Mouse (Mus musculus): ENCODE measurements around the gene Tpo. TPM values are rescaled to one million over a fixed set of nuclear protein-coding genes. Genes with fewer than 3 reads are reported as not detected.

The Tpo gene
- polyA plus RNA-seq (2012; rRNA removed): 0.19 and 0.32 TPM in 2 replicates

DNA sequence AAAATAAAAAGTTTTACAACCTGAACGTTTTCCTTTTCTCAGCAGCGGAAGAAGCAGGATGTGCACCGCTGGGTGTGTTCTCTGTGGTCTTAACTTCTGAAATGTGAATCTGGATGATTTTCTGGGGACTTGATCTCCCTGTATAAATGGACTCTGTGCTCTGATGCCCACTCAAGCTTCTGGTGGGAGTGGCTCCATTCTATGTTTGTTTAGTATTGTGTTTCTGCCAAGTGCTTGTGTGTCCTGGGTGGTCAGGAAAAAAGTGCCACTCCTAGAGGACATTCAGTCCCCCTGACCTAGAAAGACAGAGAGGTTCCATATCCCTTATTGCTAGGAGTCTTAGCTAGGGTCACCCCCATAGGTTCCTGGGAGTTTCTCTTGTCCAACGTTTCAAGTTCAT is at the start of gene Tpo:
TSS of gene Tpo (minus strand) at position 101 of the 400 bp plus-strand sequence.
- DNase-seq (ENCODE audit: low spot score): no peak

DNA sequence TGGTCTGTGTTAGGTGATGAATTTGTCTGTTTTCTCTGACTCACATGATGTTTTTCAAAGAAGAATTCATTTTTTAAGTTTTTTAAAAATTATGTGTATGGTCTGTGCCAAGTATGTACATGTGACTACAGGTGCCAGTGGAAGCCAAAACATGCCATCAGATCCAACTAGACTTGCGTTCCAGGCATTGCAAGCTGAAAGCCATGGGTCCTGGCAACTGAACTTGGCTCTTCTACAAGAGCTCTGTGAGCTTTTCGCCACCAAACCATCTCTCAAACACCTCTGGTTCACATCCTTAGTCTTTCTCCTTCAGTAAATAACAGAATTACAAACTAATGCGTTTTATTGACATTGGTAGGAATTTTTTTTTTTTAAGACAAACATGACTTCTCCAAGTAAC is 49.3 kb upstream of the Tpo start:
- no peak for DNase-seq (ENCODE audit: low spot score)

DNA sequence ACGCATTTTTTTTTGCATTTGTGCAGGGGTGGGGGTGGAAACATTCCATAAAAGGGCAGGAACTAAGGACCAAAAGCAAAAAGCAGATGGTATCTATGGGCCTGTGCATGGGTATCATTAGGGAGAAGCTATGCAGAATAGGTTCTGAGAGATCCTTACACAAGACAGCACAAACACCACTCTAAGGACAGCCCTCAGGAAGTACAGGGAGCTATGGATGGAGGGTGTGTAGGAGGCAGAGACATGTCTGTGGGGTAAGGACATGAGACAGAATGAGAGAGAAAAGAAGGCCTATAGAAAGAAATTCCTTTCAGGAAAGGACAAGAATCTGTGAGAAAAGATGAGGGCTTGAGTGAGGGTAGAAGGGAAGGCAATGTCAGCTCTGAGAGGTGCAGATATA is 47.2 kb upstream of the Tpo start:
- no peak for DNase-seq (ENCODE audit: low spot score)

DNA sequence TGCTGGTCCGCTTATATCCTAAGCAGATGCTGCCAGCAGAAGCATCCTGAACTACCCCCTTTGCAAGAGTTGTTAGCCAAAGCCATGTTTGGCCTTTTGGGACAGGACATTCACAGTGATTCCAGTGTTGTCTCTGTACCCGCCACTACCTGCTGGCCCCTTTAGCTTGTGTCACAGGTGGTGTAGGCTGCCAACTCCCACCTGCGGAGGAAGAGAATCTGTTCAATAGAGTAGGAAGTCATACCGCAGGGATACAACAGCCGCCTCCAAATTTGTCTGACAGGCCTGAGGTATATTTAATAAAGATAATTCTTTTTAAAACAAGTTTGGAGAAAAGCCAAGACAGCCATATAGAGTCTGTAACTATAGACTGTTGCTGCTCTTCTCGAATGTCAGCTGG is 45.5 kb upstream of the Tpo start:
- no peak for DNase-seq (ENCODE audit: low spot score)

DNA sequence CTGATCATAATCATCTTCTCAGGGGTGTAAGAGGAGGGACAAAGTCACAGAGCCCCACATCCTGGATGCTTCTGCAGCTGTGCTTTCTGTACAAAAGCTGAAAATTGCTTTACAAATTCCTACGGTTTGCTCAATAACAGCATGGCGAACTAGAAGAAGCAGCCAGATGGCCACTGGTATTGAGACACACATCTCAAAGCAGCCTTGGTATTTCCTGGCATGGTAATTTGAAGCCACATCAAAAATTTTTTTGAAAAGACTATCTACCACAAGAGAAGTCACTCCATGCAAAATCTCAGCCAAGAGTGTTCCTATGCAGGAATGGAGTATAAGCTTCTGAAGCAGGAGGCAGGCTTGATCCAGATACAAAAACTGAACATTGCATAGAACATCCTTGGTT is 45.1 kb upstream of the Tpo start:
- no peak for DNase-seq (ENCODE audit: low spot score)

DNA sequence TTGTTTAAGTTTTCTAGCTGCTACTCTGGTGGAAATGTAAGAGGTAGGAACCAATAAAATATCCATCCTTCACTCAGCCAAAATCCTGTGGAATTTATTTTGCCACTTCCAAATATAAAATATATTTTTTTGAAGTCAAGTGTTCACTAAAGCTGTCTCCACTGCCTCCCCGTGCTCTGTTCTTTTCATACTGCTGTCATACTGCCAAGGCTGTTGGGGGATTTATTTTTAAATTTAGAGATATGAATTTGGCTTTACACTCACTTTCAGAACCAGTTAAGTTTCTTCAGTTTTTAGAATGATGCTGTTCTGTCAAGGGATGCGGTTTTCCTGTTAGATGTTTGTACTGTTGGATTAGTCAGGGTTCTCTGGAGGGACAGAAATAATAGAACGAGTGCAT is 36.1 kb upstream of the Tpo start:
- DNase-seq (ENCODE audit: low spot score): no peak

DNA sequence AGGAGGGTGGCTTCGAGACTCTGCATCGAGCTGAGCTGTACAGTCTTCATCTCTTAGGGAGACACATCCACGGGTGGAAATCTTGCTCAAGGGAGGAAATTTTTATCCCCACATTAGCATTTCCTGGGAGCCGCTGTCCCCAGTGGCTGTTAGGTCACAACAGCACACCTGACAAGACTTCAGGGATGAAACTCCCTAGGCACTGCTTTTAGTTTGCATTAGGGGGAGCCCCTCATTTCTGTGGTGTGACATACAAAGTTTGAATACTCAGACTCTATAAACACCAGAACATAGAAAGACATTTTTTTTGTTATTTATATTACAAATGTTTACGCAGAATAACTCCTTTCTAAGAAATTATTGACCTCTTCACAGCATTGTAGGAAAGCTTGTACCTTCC is 32.1 kb upstream of the Tpo start:
- DNase-seq (ENCODE audit: low spot score): no peak

DNA sequence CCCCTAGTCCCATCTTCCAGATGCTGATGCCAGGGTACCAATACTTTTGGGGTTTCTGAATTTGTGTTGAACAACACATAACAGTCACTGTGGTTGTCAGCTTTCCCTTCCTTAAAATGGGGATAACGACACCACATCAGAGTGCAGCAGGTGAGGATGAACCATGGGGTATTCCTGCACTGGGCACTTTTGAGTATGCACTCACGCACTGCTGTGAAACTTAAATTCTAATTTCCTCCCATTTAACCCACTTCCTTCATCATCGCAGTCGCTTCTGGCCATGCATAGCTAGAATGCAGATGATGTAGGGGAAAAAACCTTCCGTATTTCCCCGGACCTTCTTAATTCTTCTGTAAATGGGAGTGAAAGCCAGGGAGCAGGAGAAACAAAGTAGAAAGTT is 31.6 kb upstream of the Tpo start:
- no peak for DNase-seq (ENCODE audit: low spot score)

DNA sequence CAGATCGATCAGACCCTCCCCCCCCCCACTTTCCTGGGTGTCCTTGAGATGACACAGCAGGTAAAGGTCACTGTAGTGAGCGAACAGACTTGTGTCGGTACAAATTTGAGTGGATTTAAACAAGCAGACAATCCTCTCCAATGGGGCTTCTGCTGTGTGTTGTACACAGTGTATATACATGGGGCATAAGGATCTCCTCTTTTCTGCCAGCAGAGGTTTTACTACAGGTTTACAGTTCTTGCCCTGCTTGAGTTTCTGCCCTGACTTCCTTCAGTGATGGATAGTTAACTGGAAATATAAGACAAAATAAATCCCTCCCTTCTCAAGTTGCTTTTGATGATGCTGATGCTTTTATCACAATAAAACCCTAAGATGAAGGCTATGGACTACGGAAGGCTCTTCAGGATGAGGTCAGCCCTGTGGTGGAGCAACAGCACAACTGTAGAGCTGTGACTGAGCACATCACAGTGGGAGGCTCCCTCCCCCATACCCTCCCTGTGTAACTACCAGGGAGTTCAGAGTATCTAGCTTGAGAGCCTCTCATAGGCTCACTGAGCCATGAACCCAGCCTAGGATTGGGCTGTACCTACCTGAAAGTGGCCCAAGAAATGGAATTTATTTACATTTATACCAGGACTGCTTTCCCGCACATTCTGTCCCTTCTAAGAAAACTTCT is 29.4 kb upstream of the Tpo start:
- no peak for DNase-seq (ENCODE audit: low spot score)

DNA sequence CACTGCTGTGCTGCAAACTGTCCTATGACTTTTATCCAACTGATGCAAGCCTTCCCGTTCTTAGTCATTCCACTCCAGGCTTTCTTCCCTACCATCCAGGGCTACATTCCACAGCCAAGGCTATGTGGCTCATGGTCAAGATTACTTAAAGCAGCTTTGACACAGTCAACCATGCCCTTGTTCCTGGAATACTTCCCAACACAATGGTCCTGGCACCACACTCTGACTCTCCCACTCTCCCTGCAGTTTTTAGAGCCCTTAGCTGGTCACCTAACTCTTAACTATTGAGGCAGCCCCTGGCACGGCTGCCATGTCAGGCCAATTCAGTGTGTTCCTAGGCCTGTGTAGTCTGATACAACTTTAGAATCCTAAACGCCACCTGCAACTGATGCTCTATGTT is 28.1 kb upstream of the Tpo start:
- DNase-seq (ENCODE audit: low spot score): no peak

DNA sequence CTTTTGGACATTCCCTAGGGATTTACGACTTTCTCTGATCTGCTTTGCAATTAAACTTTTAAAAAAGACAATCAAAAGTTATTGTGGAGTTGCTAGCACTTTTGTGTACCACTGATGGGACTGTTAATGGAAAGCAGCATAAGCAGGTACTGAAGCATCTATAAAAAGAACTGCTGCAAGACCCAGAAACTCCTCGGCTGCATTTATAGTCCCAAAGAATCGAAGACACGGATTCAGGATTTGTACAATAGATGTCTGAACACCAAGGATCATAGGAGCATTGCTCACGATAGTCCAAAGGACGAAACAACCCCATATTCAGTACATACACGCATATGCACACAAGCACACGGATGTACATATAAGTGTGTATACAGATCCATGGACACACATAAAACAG is 27.4 kb upstream of the Tpo start:
- no peak for DNase-seq (ENCODE audit: low spot score)

DNA sequence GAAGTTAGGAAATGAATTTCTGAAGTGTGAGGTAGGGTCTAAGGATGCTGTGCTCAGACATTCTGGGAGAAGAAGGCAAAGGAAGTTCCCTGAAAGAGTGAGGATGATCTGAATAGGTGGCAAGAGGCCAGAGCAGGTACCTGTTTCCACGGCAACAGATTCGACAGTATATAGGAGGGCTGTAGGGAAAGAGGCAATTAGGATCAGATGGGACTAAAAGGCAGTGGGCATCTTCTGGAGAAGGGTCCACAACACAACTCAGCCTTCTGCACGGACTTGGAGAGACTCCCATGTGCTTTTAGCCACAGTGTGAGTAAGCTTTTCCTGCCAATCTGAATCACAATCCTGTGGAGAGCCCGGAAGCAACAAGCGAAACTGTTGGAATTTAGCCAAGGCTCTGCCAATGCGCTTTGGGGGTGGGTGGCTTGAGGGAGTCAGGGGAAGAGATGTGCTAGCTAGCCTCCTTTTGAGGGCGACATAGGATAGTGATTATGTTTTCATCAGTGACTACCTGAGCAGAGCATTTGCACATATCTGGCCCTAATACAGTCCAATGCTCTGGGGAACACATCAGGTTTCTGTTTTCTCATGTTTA is 21.8 kb upstream of the Tpo start:
- DNase-seq (ENCODE audit: low spot score): no peak

DNA sequence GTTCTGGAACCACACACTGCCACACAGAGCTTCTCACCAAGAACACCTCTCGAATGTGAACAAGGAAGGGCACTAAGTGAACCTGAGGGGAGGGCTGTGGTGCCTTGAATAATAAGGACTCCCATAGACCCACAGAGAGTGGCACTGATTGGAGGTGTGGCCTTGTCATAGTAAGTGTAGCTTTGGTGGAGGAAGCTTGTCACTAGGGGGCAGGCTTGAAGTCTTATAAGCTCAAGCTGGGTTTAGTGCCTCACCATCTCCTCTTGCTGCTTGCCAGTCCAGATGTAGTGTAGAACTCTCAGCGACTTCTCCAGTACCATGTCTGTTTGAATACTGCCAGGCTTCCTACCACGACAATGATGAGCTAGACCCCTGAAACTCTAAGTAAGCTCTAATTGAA is 9.7 kb upstream of the Tpo start:
- DNase-seq (ENCODE audit: low spot score): no peak

DNA sequence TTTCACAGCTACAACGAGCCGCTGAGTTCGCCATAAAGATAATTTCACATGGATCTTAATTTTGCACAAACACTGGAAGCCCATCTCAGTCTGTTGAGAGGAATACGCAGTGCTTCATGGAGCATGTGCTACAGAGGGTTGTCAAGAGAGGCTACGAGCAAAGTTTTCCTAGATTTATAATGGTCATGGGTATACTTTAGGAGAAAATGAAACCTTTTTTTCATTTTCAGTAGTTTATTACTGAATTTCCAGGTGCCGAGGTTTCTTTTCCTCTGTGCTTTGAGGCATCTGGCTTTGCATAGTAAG is 3.1 kb downstream of the Tpo start:
- no peak for DNase-seq (ENCODE audit: low spot score)

DNA sequence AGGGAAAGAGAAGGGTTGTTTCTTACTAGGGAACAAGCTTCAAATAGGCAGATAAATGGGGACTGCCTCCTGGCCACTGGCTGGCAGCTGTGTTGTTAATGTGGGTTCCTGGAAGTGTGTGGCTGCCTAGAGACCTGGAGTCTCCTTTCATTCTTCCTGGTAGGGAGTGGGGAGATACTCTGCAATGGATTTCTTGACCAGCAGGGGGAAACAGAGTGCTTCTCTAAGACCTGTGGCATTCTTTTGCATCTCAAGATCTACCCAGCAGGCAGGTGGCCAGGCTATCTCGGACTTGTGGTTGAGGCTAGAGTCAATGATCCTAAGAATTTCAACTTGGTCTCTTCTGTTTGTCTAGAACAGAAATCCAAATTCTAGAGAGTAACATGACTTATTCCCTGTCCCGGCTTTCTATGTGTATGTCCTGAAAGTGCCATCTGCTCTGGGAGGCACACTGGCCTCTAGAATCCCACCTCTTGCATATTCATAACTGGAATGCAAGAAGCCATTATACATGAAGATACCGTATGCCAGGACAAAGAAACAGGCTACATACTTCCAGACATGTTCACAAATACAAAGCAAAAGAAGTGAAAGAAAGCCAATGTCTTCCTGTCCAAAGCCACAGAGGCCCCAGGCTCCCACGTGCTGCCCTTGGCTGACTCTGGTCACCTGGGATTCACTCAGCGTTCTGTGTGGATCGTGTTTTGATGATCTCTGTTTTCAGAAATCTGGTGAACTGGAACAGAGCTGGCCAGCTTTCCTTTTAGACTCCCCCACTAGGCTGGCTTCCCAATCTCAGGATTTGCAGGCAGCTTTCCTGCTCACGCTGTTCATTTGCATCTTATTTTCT is 3.6 kb downstream of the Tpo start:
- no peak for DNase-seq (ENCODE audit: low spot score)

DNA sequence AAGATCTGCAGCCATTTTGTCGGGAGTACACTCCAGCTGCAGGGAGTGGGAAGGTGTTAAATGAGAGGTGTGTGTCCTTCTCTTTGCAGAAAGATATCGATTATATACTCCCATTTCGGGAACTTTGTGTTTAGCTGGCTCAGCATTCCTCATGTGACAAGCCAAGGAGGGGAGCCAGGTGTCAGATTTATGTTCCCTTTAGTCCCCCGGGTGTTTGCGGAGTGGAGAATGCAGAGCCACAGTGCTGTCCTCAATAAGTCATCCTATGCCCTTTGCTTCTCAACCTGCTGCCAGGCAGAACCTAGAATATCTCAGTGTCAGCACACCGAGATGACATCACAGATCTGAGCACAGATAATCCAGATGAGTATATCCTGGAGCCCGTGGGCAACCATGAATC is 10.1 kb downstream of the Tpo start:
- DNase-seq (ENCODE audit: low spot score): no peak

DNA sequence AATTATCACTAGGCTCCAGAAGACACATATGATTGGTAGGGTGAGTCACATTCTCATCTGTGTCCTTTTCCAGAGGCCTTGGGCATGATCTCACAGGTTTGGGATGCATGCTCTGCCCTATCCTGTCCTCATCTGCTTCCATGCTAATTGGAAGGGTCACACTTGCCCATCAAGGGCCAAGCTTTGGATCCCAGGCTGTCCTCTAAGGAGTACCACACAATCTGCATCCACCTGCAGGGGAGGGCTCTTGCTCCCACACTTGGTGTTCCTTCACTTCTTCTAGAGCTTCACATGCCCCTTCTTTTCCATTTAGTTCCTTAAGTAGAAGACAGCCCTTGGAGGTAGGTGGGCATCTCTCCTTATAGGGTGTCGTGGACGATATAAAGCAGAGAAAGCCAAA is 20.2 kb downstream of the Tpo start:
- no peak for DNase-seq (ENCODE audit: low spot score)

DNA sequence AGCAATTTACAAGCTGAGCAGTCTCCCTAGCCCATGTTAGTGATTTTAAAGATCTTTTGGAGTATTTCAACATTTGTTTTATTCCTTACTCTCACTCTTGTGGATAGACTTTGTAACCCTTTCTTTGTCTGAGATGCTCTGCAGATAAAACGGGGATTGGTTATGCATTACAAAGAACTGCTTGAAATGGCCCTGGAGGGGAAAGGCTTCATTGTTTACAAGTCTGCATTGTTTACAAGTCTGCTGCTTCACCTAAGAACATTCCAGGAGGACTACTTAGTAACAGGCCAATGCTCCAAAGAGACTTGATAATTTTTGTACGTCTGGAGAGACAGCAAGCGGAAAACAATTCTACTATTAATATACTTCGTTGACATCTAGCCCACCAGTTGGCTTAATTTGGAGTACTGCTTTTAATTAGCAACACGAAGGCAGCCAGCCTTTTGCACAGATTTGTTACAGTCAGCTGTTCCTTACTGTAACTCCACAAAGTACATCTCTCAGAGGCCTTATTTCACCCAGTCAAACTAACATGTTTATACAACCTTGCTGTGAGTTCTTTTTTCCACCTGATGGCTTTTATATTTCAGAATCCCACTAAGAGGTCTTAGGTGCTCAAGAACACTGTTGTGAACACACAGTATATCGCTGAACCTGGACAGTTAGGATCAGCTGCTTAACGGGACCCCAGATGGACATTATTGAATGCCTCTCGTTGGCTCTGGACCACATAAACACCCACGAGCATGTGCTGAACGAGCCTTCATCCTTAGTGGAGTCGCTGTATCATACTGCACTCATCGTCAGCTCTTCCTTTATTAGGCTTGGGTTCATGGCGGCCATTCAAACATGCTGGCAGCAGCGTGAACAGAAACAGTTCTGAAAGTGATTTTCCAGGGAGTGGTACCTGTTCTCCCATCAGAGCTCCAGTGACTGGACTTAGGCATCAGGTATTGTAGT is 22.5 kb downstream of the Tpo start:
- DNase-seq (ENCODE audit: low spot score): no peak

DNA sequence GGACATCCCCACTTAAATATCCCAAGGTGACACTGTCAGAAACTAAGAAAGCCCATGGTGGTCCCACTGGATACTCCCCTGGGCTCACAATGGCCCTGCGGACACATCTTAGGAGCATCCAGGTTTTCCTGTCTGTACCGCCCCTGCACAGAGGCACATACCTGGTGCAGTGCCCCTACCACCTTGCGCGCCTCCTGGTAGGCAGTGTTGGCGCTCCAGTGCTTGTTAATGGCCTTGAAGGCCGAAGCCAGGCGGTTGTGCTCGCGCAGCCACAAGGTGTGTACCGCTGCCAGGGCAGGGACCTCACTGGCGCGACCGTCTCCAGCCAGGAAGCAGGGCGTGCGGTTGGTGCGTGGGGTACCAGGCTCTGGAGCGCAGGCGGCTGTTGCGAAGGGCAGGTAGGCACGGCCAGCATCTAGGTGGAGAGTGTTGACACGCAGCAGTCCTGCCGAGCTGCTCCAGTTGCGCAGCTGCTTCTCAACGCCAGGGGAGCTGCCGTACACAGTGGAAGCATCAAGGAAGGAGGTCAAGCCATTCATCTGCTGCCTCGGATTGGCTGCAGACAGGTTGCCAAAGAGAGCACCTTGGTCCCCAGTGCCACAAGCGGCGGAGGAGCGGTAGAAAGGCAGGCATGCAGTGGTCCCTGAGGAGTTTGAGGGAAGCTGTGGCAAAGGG is 29.4 kb downstream of the Tpo start:
- DNase-seq (ENCODE audit: low spot score): no peak

DNA sequence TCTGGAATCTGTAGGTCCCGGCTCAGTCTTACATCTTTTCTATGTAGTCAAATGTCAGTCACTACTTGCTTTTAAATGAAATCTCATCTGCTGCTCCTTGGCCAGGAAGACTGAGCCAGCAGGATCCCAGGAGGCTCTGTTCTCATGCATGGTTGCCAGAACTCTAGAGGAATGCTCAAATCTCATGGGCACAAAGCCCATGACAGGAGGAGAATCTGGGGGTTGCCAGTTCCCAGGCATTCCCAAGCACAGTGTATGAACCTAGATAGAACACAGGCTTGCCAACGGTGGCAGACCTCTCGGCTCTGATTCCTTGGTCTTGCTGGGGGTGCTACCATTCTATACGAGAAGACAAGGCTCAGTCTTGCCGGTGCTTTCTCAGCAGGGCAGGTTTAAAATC is 40.3 kb downstream of the Tpo start:
- no peak for DNase-seq (ENCODE audit: low spot score)

DNA sequence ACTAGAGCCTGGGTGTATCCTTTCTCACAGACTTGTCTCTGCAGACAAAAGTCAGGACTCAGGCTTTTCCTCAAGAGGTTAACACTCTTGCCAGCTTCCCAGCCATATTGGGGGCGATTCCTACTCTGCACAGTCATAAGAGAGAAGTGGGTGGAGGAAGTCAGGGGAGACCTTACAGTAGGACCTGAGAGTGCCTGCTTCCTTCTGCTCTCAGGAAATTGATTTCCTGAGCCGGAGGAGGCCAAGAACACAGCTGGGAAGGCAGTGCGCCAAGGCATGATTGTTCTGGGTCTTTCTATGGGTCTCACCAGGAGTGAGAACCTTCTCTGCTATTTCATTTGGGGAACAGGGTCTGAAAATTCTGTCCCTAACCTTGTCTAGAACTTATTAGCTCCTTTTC is 48.5 kb downstream of the Tpo start:
- no peak for DNase-seq (ENCODE audit: low spot score)

DNA sequence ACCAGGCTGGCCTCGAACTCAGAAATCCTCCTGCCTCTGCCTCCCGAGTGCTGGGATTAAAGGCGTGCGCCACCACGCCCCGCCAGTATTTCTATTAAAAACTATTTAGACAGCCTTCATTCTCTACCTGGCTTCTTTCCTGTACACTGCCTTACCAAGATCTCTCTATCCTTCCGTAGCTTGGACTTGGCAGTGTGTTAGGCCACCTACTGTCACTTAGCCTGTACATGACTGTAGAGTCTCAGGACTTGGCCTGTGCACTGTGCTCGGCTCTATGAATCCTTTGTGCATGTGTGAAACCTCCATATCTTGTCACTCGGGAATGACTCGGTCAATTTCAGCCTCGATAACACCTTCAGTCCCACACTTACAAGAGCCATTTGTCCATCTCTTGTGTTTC is 55.4 kb downstream of the Tpo start:
- no peak for DNase-seq (ENCODE audit: low spot score)
